Mouse (Mus musculus): ENCODE data around the gene Pdcd2l. TPM values are rescaled to one million over a fixed set of nuclear protein-coding genes. Genes with fewer than 3 reads are reported as not detected.

Pdcd2l gene
- 77.9 and 83.8 TPM in 2 replicates for polyA plus RNA-seq (2015; fragmentation: Nextera tagmentation; extraction: Ambion mirVana)

- ATAC-seq (ENCODE audit: low read depth) = peak; percentile 94
- no peaks in the 10 kb centered on the region for H3K27me3 ChIP-seq
- H3K36me3 ChIP-seq = peaks cover 35% of the 10 kb centered on the region
- no peaks in the 10 kb centered on the region for H3K9me3 ChIP-seq
- H3K9ac ChIP-seq = peak within 1 kb of the TSS; percentile 90
- peak within 1 kb of the TSS; percentile 91 for H3K4me3 ChIP-seq
- peaks cover 10% of the 10 kb centered on the region for H3K4me1 ChIP-seq (replicated peaks)
- peak within 1 kb of the TSS; percentile 78 for H3K4me2 ChIP-seq
- WGBS = 3% methylated on average over 70 of the region's 70 CpGs
- peak within 1 kb of the TSS; percentile 70; the same call in 1 of the 2 replicates for H3K27ac ChIP-seq (replicated peaks)
Observed at GRCm38 (mm10) chr7:34196132-34197128, at the start of gene Pdcd2l. Gene Pdcd2l, minus strand, starts transcription at chr7:34196661.

GRCm38 (mm10) chr7:34242176-34242575 is 45.7 kb upstream of the Pdcd2l start:
- Histone ChIP-seq H3K9ac (no peak overlapping the region), H3K27me3 (no peaks in the 10 kb centered on the region), H3K36me3 (peaks cover 86% of the 10 kb centered on the region), H3K4me3 (no peak overlapping the region), H3K4me1 (replicated peaks) (no peaks in the 10 kb centered on the region), H3K4me2 (no peak overlapping the region), H3K9me3 (no peaks in the 10 kb centered on the region), H3K27ac (replicated peaks) (no peak overlapping the region)
- 90% methylated on average over 11 of the region's 11 CpGs for WGBS
- no peak for ATAC-seq (ENCODE audit: low read depth)

- ATAC-seq (ENCODE audit: low read depth) = no peak
Observed at GRCm38 (mm10) chr7:34238086-34238485, 41.6 kb upstream of the Pdcd2l start.

GRCm38 (mm10) chr7:34235602-34236001 is 39.1 kb upstream of the Pdcd2l start:
- Histone ChIP-seq H3K9ac (no peak overlapping the region), H3K4me1 (replicated peaks) (peaks cover 17% of the 10 kb centered on the region), H3K36me3 (peaks cover 43% of the 10 kb centered on the region), H3K27ac (replicated peaks) (no peak overlapping the region), H3K4me2 (no peak overlapping the region), H3K9me3 (no peaks in the 10 kb centered on the region), H3K27me3 (no peaks in the 10 kb centered on the region), H3K4me3 (no peak overlapping the region)
- no peak for ATAC-seq (ENCODE audit: low read depth)
- 81% methylated on average over 5 of the region's 5 CpGs for WGBS

More at GRCm38 (mm10) chr7:34238086-34238485, 41.6 kb upstream of the Pdcd2l start:
- no peak overlapping the region for H3K9ac ChIP-seq
- peaks cover 64% of the 10 kb centered on the region for H3K36me3 ChIP-seq
- no peaks in the 10 kb centered on the region for H3K9me3 ChIP-seq
- no peak overlapping the region for H3K4me3 ChIP-seq
- H3K4me1 ChIP-seq (replicated peaks) = peaks cover 14% of the 10 kb centered on the region
- H3K27me3 ChIP-seq = no peaks in the 10 kb centered on the region
- WGBS = 82% methylated on average over 5 of the region's 5 CpGs
- H3K27ac ChIP-seq (replicated peaks) = no peak overlapping the region
- H3K4me2 ChIP-seq = no peak overlapping the region

- Histone ChIP-seq H3K27ac (replicated peaks) (peak overlapping the region; percentile 91), H3K36me3 (peaks cover 37% of the 10 kb centered on the region), H3K27me3 (no peaks in the 10 kb centered on the region), H3K9me3 (no peaks in the 10 kb centered on the region), H3K4me2 (peak overlapping the region; percentile 69), H3K4me1 (replicated peaks) (peaks cover 22% of the 10 kb centered on the region), H3K9ac (peak overlapping the region; percentile 69), H3K4me3 (peak overlapping the region; percentile 46)
- WGBS = 2% methylated on average over 17 of the region's 17 CpGs
- peak; percentile 1; the same call in 1 of the 2 replicates for ATAC-seq (ENCODE audit: low read depth)
Observed at GRCm38 (mm10) chr7:34234610-34235561, 38.4 kb upstream of the Pdcd2l start.

DNA sequence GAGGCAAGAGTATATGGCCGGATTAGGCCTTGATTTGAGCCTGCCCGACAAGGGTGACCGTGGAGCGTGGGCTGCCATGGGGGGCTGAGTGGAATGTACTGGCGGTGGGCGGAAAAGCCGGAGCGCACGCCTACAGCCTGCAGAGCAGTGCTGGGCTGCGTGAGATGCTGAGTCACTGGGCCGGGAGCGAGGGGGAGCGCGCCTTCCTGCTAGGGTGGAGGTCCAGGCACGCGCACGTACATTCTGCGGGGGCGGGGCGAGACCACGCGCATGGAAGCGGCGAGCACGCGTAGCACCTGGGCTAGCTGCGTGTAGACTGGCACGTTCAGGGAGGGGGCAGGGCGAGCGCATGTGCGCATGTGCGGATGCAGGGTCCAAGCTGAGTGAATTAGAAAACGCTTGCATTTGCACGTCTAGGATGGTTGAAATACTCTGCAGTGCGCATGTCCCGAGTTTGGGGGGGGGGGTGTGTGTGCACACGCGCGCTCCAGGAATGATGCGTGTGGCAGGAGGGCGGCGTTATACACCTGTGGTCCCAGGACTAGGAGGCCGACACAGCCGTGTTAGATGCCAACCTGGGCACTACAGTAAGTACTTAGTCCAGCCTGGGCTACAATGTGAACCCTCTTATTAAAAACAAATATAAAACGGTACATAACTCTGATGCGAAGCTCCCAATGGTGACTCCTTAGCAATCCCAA is 37.6 kb upstream of the Pdcd2l start:
- under 1% methylated on average over 46 of the region's 46 CpGs for WGBS
- H3K36me3 ChIP-seq = peaks cover 29% of the 10 kb centered on the region
- H3K4me3 ChIP-seq = peak overlapping the region; percentile 46
- H3K4me2 ChIP-seq = peak overlapping the region; percentile 69
- H3K27me3 ChIP-seq = no peaks in the 10 kb centered on the region
- H3K27ac ChIP-seq (replicated peaks) = peak overlapping the region; percentile 91
- peaks cover 29% of the 10 kb centered on the region for H3K4me1 ChIP-seq (replicated peaks)
- H3K9ac ChIP-seq = peak overlapping the region; percentile 69
- H3K9me3 ChIP-seq = no peaks in the 10 kb centered on the region
- peak; percentile 95 for ATAC-seq (ENCODE audit: low read depth)

DNA sequence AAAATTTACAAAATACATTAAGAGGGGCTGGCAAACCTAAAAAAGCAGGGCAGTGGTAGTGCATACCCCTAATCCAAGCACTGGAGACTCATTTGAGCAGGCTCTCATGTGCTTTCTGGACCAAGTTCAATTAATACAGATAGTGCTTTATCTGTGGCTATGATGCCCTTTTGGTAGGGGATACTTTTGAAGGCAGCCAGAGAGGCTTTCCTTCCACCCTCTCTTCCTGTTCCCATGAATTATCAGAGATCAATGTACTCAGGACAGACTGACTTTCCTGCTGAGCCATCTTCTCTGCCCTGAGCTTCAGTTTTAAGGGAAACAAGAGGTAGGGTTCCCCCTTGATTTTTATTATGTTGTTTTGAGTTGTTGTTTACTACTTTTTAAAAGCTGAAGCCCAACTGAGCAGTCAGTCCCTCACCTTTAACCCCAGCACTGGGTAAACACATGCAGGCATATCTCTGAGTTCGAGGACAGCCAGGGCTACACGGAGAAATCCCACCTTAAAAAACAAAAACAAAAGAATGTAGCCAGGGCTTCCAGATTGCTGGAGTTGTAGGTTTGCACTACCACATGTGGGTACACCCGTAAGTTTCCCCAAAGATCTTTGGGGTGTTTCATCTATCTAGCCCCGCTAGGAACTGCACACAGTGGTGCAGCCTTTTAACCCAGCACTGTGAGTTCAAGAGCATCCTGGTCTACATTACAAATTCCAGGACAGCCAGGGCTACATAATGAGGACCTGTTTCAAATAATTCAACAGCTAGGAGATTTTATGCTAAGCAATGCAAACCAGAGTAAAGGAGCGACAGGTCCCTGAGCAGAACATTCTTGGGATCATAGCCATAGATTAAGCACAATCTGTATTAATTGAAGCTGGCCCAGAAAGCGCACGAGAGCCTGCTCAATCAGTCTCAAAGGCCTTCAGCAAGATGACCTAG is 36.6 kb upstream of the Pdcd2l start:
- WGBS = 48% methylated on average over 7 of the region's 7 CpGs

DNA sequence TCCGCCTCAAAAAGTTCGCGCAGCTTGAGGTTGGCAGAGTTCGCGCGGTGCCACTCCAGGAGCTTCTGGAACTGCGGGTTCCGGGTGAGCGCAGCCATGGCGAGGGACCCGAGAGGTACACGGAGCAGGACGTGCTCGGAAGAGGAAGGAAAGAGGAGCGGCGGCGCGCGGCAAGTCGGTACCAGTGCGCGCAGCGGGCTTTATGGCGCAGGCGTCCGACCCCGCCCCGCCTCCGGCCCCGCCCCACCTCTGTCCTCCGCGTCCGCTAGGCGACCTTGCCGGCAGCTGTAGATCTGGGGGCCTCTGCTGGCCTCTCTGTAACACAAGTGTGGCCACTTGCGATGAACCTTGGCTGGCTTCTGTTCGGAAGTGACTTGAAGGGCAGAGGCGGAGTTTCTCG is 33.7 kb upstream of the Pdcd2l start, which contains the start of gene Gpi1:
Gene Gpi1 (minus strand): TSS at position 221 of the 400 bp plus-strand sequence.
- peak; percentile 12 for ATAC-seq (ENCODE audit: low read depth)
- WGBS = 0% methylated on average over 39 of the region's 39 CpGs
- Histone ChIP-seq H3K27ac (replicated peaks) (peak within 1 kb of the TSS; percentile 86), H3K4me3 (peak within 1 kb of the TSS; percentile 74), H3K9ac (peak within 1 kb of the TSS; percentile 80), H3K27me3 (no peaks in the 10 kb centered on the region), H3K4me2 (peak within 1 kb of the TSS; percentile 79), H3K4me1 (replicated peaks) (peaks cover 62% of the 10 kb centered on the region), H3K9me3 (no peaks in the 10 kb centered on the region), H3K36me3 (peaks cover 26% of the 10 kb centered on the region)

More for the DNA sequence above, 36.6 kb upstream of the Pdcd2l start:
- no peaks in the 10 kb centered on the region for H3K9me3 ChIP-seq
- H3K27me3 ChIP-seq = no peaks in the 10 kb centered on the region
- H3K9ac ChIP-seq = peak overlapping the region; percentile 69
- peak overlapping the region; percentile 46 for H3K4me3 ChIP-seq
- H3K36me3 ChIP-seq = peaks cover 19% of the 10 kb centered on the region
- H3K4me1 ChIP-seq (replicated peaks) = peaks cover 39% of the 10 kb centered on the region
- peak overlapping the region; percentile 69 for H3K4me2 ChIP-seq
- peak overlapping the region; percentile 91 for H3K27ac ChIP-seq (replicated peaks)
- no peak for ATAC-seq (ENCODE audit: low read depth)

DNA sequence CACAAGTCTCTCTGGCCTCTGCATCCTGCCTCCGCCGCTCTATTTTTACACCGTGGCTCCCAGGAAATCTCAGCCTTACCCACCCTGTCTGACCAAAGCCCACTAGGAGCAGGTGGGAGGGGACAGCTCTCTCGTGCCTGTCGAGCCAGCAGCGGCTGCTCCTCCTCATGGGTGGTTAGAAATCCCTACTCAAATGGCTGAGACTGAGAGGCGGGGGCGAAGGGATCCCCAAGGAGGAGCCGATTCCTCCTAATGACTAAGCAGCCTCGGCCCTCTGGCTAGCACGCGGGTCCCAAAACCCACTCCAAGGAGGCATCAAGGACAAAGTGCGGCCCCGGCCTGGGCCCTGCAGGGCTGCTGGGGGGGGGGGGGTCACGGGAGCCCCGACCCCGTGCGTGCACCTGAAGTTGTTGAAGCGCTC is 33.2 kb upstream of the Pdcd2l start:
- peak overlapping the region; percentile 86 for H3K27ac ChIP-seq (replicated peaks)
- WGBS = under 1% methylated on average over 19 of the region's 19 CpGs
- H3K36me3 ChIP-seq = peaks cover 30% of the 10 kb centered on the region

GRCm38 (mm10) chr7:34229153-34229552 is 32.7 kb upstream of the Pdcd2l start:
- Histone ChIP-seq H3K9me3 (no peaks in the 10 kb centered on the region), H3K27me3 (no peaks in the 10 kb centered on the region), H3K9ac (peak overlapping the region; percentile 80), H3K4me1 (replicated peaks) (peaks cover 55% of the 10 kb centered on the region), H3K4me3 (peak overlapping the region; percentile 74), H3K27ac (replicated peaks) (peak overlapping the region; percentile 86), H3K36me3 (peaks cover 34% of the 10 kb centered on the region), H3K4me2 (peak overlapping the region; percentile 79)
- no peak for ATAC-seq (ENCODE audit: low read depth)
- WGBS = 21% methylated on average over 5 of the region's 5 CpGs

More for the DNA sequence above, 33.2 kb upstream of the Pdcd2l start:
- Histone ChIP-seq H3K27me3 (no peaks in the 10 kb centered on the region), H3K9me3 (no peaks in the 10 kb centered on the region), H3K4me3 (peak overlapping the region; percentile 74), H3K4me1 (replicated peaks) (peaks cover 58% of the 10 kb centered on the region), H3K9ac (peak overlapping the region; percentile 80), H3K4me2 (peak overlapping the region; percentile 79)
- ATAC-seq (ENCODE audit: low read depth) = peak; percentile 3

All from neural tube, embryonic 13.5 days (tissue).